Mouse (Mus musculus) stomach, embryonic 15.5 days (tissue): Measurements from ENCODE around the gene Wfdc6b. TPM values are rescaled to one million over a fixed set of nuclear protein-coding genes. Genes with fewer than 3 reads are reported as not detected.
"Not testable (repeated sequence)": the region's sequence is repeated elsewhere in the genome, so short reads cannot be mapped to it uniquely, and the experiment has no call there.

Source experiments
- ATAC-seq: fragments of 200-750 bp; cut with Nextera tagmentation; 2 replicates; pipeline ENCODE4 v1.8.0; 2017; ENCODE audit warnings: low read depth, moderate number of reproducible peaks, moderate TSS enrichment; ENCODE audit not compliant: insufficient read depth, low FRiP score
- H3K27ac ChIP-seq: fragments of 300-500 bp; sonication (generic); 2 replicates; pipeline ENCODE4 v1.5.1; 2015; ENCODE audit warnings: mild to moderate bottlenecking, inconsistent platforms
- H3K27me3 ChIP-seq: fragments of 300-500 bp; sonication (generic); replicated peaks from 2 replicates; pipeline ENCODE4 v1.6.1; 2015; ENCODE audit warnings: inconsistent platforms
- H3K36me3 ChIP-seq: fragments of 300-500 bp; sonication (generic); 2 replicates; pipeline ENCODE4 v1.6.1; 2015; ENCODE audit warnings: inconsistent platforms
- H3K4me1 ChIP-seq: fragments of 300-500 bp; sonication (generic); 2 replicates; pipeline ENCODE4 v1.6.1; 2015; ENCODE audit warnings: inconsistent platforms
- H3K4me2 ChIP-seq: fragments of 300-500 bp; sonication (generic); 2 replicates; pipeline ENCODE4 v1.6.1; 2015; ENCODE audit warnings: mild to moderate bottlenecking, inconsistent platforms
- H3K4me3 ChIP-seq: fragments of 300-500 bp; sonication (generic); replicated peaks from 2 replicates; pipeline ENCODE4 v1.5.1; 2015; ENCODE audit warnings: inconsistent platforms
- H3K9ac ChIP-seq: fragments of 300-500 bp; sonication (generic); 2 replicates; pipeline ENCODE4 v1.6.1; 2015; ENCODE audit warnings: inconsistent platforms
- H3K9me3 ChIP-seq: fragments of 300-500 bp; sonication (generic); 2 replicates; pipeline ENCODE4 v1.6.1; 2016; ENCODE audit warnings: inconsistent platforms
- WGBS: fragments of 180-500 bp; shearing (Covaris S2); methylation state at CpG from one replicate; pipeline ENCODE4 v1.1.7; 2015; 5-methylcytosine and 5-hydroxymethylcytosine counted together
- polyA plus RNA-seq: library from polyadenylated mRNA; unstranded; fragments of >200 nt; fragmentation: Nextera tagmentation; extraction: Ambion mirVana; gene quantifications from 2 replicates; pipeline ENCODE4 v1.2.1, GENCODE M21; 2015

Gene Wfdc6b
- not detected in 2 replicates for polyA plus RNA-seq

DNA sequence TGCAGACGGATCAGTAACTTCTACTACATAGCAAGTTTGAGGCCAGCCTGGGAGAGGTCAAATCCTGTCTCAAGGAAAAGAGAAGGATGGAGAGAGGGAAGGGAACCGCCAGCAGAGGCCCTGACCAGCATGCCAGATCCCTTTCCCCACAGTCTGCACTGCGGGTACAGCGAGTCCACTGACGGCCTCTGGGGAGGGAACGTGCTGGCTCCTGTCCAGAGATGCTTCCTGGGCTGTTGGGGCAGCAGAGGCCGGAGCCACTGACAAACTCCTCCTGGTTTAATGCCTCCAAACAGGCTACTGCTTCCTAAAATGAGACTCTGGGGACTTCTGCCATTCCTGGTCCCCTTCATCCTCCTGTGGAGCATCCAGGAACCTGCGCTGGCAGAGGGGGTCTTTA is at the start of gene Wfdc6b, which contains the start of gene Wfdc8:
Wfdc6b (plus strand) TSS at position 52 of the 400 bp plus-strand sequence.
Wfdc8 (minus strand) TSS at position 156 of the 400 bp plus-strand sequence.
- H3K27ac ChIP-seq, H3K27me3 ChIP-seq, H3K4me2 ChIP-seq, ATAC-seq, H3K4me3 ChIP-seq, H3K36me3 ChIP-seq, H3K4me1 ChIP-seq, H3K9ac ChIP-seq, H3K9me3 ChIP-seq: not testable (repeated sequence)
- 52% methylated on average over 8 of the region's 8 CpGs for WGBS

DNA sequence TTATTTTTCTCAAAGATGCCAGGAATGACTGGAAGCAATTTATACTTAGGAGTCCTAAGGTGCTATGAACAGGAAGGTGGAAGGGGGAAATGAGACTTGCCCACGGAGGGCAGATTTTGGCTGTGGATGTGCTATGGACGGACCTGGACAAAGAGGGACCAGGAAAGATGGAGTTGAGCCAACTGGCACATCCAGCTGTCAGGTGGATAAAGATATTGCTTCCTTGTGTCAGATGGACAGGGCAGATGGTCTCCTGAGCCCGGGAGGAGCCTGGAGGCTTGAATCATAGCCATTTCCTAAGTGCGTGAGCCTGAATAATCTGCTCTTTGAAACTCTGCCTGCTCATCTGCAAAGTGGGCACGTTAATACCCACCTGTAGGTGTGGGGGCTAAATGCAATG is 49.0 kb upstream of the Wfdc6b start:
- no peaks in the 10 kb centered on the region for H3K9me3 ChIP-seq
- H3K4me2 ChIP-seq = peak overlapping the region; percentile 97; the same call in 1 of the 2 replicates
- no peaks in the 10 kb centered on the region for H3K27me3 ChIP-seq
- no peak overlapping the region for H3K4me3 ChIP-seq
- peaks cover 10% of the 10 kb centered on the region for H3K4me1 ChIP-seq
- no peak for ATAC-seq
- H3K36me3 ChIP-seq = no peaks in the 10 kb centered on the region; the same call in 1 of the 2 replicates
- 62% methylated on average over 5 of the region's 5 CpGs for WGBS
- no peak overlapping the region for H3K9ac ChIP-seq
- H3K27ac ChIP-seq = no peak overlapping the region

DNA sequence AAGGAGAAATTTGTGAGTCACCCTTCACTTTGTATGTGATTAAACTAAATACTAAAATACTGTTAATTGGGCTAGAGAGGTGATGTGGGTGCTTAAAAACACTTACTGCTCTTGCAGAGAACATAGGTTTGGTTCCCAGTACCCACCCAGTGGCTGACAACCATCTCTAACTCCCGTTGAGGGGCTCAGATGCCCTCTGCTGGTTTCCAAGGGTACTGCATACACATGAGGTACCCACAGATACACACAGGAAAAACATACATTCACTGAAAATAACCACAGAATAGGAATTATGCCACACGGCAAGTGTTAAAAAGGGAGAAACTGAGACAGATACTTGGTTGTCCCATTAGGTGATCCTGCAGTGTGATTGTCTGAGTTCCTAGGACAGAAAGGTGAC is 46.3 kb upstream of the Wfdc6b start:
- Histone ChIP-seq H3K36me3 (no peaks in the 10 kb centered on the region; the same call in 1 of the 2 replicates), H3K4me2 (no peak overlapping the region), H3K4me3 (no peak overlapping the region), H3K9me3 (no peaks in the 10 kb centered on the region), H3K27ac (no peak overlapping the region), H3K4me1 (peaks cover 10% of the 10 kb centered on the region), H3K9ac (no peak overlapping the region), H3K27me3 (no peaks in the 10 kb centered on the region)
- WGBS = 72% methylated on average over 2 of the region's 2 CpGs
- no peak for ATAC-seq

DNA sequence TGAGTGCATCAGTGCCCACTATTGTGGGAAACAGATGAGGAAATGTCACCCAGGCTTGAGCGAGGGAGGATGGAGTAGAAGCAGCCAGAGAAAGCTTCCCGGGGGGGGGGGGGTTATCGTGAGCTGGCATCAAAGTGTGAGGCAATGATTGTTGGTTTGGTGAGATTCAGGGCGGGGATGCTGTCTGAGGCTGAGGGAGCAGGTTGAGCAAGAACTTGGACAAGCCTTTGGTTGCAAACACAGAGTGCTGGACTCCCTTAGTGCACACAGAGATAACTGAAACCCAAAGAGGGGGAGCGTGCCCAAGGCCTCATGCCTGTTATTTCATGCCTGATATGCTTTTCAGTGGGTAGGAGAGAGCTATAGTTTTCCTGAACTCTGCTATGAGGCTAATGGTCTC is 45.9 kb upstream of the Wfdc6b start:
- H3K27ac ChIP-seq = no peak overlapping the region
- H3K4me2 ChIP-seq = no peak overlapping the region
- H3K4me1 ChIP-seq = peaks cover 7% of the 10 kb centered on the region
- no peaks in the 10 kb centered on the region for H3K27me3 ChIP-seq
- H3K4me3 ChIP-seq = no peak overlapping the region
- H3K9ac ChIP-seq = no peak overlapping the region
- no peaks in the 10 kb centered on the region; the same call in 1 of the 2 replicates for H3K36me3 ChIP-seq
- no peak for ATAC-seq
- H3K9me3 ChIP-seq = no peaks in the 10 kb centered on the region
- WGBS = 69% methylated on average over 5 of the region's 5 CpGs

DNA sequence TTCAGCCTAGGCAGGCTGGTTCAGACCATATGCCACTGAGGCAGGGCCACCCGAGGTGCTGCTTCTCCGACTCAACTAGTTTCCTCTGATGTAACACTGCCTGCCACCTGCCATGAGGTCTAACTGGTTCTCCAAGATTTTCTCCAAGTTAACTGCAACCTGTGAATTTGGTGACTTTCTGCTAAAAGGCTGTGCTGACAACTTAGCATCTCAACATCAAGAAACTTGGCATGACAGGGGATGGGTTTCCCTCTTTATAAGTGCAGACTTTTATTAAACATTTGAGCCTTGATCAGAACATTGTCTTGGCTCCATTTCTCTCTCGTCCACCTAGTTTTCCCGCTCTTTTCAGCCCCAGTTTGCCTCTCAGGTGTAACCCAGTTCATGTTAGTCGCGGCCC is 40.0 kb upstream of the Wfdc6b start, which contains the start of gene Spint3:
Spint3 (minus strand) TSS at position 101 of the 400 bp plus-strand sequence.
- not testable (repeated sequence) for H3K4me1 ChIP-seq, H3K27me3 ChIP-seq, H3K4me2 ChIP-seq, ATAC-seq, H3K4me3 ChIP-seq, H3K9ac ChIP-seq, H3K27ac ChIP-seq, H3K36me3 ChIP-seq, H3K9me3 ChIP-seq
- WGBS = 88% methylated on average over 6 of the region's 6 CpGs

DNA sequence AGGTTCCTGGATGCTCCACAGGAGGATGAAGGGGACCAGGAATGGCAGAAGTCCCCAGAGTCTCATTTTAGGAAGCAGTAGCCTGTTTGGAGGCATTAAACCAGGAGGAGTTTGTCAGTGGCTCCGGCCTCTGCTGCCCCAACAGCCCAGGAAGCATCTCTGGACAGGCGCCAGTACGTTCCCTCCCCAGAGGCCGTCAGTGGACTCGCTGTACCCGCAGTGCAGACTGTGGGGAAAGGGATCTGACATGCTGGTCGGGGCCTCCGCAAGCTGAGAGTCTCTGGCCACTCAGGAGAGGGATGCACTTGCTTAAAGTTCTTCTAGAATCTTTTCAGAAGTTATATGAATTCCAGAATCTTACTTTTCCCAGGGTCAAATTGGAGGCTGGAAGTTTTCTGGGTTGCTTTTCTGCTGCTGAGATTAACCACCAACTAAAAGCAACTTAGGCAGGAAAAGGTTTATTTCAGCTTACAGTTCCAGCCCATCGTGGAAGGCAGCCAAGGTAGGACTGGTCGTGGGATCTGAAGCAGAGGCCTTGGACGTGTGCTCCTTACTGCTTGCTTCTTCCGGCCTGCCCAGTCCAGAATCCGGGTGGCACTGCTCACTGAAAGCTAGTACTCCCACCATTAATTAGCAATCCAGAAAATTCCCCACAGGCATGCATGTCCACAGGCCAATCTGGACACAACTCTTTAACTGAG is 28.1 kb upstream of the Wfdc6b start, which contains the start of gene Wfdc6a:
Wfdc6a (minus strand) TSS at position 423 of the 701 bp plus-strand sequence.
- H3K36me3 ChIP-seq, H3K9me3 ChIP-seq, ATAC-seq, H3K4me2 ChIP-seq, H3K4me1 ChIP-seq, H3K27me3 ChIP-seq, H3K4me3 ChIP-seq, H3K9ac ChIP-seq, H3K27ac ChIP-seq: not testable (repeated sequence)
- WGBS = 51% methylated on average over 13 of the region's 13 CpGs

DNA sequence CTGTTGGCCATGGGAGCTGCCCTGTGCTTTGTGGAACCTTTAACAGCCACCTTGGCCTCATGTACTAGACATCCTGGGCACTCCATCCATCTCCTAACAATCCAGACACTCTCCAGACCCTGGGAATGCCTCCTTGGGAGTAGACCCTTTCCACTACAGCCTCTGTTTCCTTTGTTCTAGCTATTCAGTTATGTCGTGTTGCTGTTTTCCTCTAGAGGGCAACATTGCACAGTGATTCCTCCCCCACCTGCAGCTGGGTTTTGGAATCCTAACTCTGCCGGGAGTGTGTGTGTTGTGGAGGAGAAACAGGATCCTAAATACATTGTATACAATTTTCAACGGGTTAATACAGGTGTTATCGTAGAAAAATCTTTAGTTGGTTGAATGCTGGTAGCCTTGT is 21.3 kb upstream of the Wfdc6b start:
- no peak; the same call in 1 of the 2 replicates for ATAC-seq
- 5% methylated on average over 4 of the region's 4 CpGs for WGBS

DNA sequence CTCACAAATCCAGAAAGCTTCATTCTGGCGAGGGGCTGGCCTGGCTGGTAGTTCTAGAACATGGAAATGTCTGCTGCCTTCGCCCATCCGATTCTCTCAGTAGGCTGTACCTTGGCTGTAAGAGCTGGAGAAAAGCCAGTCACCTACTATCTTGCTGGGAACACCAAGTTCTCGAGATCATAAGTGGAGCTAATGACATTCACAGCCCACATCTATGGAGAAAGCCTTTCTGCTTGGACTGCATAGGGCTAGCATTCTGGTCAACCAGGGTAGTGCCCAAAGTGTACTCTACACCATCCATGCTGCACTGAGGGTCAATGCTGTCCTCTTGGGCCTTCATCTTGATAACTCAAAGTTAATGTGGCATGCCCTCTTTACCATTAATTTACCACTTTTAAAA is 19.8 kb upstream of the Wfdc6b start, which contains the start of gene Eppin:
Eppin (minus strand) TSS at position 101 of the 400 bp plus-strand sequence.
- 85% methylated on average over 4 of the region's 4 CpGs for WGBS
- Histone ChIP-seq H3K9me3 (no peaks in the 10 kb centered on the region), H3K27me3 (no peaks in the 10 kb centered on the region), H3K4me2 (no peak within 1 kb of the TSS), H3K9ac (no peak within 1 kb of the TSS), H3K27ac (no peak within 1 kb of the TSS), H3K36me3 (no peaks in the 10 kb centered on the region), H3K4me1 (no peaks in the 10 kb centered on the region), H3K4me3 (no peak within 1 kb of the TSS)
- ATAC-seq = no peak

More for the DNA sequence above, 21.3 kb upstream of the Wfdc6b start:
- Histone ChIP-seq H3K36me3 (no peaks in the 10 kb centered on the region), H3K4me3 (no peak overlapping the region), H3K27me3 (no peaks in the 10 kb centered on the region), H3K4me2 (no peak overlapping the region), H3K9me3 (no peaks in the 10 kb centered on the region), H3K9ac (no peak overlapping the region), H3K4me1 (no peaks in the 10 kb centered on the region), H3K27ac (no peak overlapping the region)

DNA sequence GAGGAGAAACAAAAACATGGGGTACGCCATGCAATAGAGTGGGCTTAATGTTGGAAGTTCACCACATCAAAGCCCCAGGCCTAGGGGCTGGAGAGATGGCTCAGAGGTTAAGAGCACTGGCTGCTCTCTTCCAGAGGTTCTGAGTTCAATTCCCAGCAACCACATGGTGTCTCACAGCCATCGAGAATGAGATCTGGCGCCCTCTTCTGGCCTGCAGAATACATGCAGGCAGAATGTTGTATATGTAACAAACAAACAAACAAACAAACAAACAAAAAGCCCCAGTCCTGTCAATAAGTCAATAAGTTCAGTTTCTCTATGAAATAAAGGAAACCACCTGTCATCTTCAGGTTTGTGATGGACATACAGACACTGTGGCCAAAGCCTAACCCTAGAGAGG is 13.1 kb upstream of the Wfdc6b start:
- H3K9me3 ChIP-seq = no peaks in the 10 kb centered on the region
- ATAC-seq = no peak
- no peaks in the 10 kb centered on the region for H3K36me3 ChIP-seq
- no peak overlapping the region for H3K27ac ChIP-seq
- no peak overlapping the region for H3K9ac ChIP-seq
- WGBS = 70% methylated on average over 3 of the region's 3 CpGs
- no peak overlapping the region for H3K4me3 ChIP-seq
- H3K4me2 ChIP-seq = no peak overlapping the region
- H3K27me3 ChIP-seq = no peaks in the 10 kb centered on the region
- no peaks in the 10 kb centered on the region for H3K4me1 ChIP-seq

DNA sequence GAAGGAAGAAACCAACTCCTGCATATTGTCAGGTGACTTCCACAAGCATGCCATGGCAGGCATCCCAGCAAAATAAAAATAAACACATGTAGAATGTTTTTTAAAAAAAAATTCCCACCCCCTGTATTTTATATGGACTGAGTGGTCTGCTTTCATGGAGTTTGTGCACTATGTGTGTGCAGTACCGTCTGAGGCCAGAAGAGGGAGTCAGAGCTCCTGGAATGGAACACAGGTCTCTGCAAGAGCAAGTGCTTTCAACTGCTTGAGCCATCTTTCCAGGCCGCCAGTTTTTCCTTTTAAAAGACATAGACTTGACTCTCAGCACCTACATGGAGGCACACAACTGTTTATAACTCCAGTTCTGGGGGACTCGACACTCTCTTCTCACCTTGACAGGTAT is 9.8 kb upstream of the Wfdc6b start:
- Histone ChIP-seq H3K27ac (no peak overlapping the region), H3K9me3 (no peaks in the 10 kb centered on the region), H3K4me2 (no peak overlapping the region), H3K27me3 (no peaks in the 10 kb centered on the region), H3K4me3 (no peak overlapping the region), H3K9ac (no peak overlapping the region), H3K36me3 (no peaks in the 10 kb centered on the region), H3K4me1 (no peaks in the 10 kb centered on the region)
- WGBS = 88% methylated on average over 3 of the region's 3 CpGs
- ATAC-seq = no peak

DNA sequence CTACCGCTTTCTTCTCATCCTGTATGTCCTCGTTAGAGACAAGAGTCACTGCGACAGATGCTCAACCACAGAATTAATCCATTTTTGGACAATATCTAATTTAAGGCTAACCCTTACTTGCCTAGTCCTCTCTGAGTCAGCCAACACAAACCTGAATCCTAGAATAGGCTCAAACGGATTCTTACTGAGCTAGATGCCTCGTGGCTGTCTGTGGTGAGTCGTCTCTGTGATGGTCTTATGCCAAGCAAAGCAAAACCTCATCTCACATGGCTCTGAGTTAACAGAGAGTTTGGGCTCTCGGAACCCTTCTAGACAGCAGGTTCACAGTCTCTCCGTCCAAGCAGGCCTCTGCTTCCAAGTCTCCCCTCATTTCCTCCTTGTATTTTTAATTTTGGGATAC is 8.9 kb upstream of the Wfdc6b start:
- no peak overlapping the region for H3K27ac ChIP-seq
- no peaks in the 10 kb centered on the region for H3K27me3 ChIP-seq
- H3K9ac ChIP-seq = no peak overlapping the region
- no peaks in the 10 kb centered on the region for H3K9me3 ChIP-seq
- WGBS = 88% methylated on average over 8 of the region's 8 CpGs
- no peak overlapping the region for H3K4me2 ChIP-seq
- no peak for ATAC-seq
- no peak overlapping the region for H3K4me3 ChIP-seq
- H3K4me1 ChIP-seq = no peaks in the 10 kb centered on the region
- H3K36me3 ChIP-seq = no peaks in the 10 kb centered on the region

DNA sequence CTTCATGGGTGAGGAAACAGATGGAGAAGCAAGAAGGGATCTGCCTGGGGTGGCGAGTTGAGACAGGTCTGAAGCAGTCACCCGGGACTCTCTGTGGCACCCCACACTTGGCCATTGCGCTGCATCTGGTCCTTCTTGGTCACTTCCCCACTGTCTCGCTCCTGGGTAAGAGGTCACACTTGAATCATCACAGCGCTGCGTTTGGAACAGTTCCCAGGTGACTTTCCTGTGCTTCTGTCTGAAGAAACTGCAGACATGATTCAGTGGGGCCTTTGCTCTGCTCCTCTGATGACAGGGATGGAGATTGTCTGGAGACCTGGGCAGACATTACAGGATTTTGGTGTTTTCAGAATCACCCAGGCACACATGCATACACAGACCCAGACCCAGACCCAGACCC is 4.5 kb upstream of the Wfdc6b start:
- Histone ChIP-seq H3K4me3 (no peak overlapping the region), H3K9me3 (no peaks in the 10 kb centered on the region), H3K4me1 (no peaks in the 10 kb centered on the region), H3K27ac (no peak overlapping the region), H3K36me3 (no peaks in the 10 kb centered on the region), H3K27me3 (no peaks in the 10 kb centered on the region), H3K4me2 (no peak overlapping the region), H3K9ac (no peak overlapping the region)
- no peak for ATAC-seq
- 75% methylated on average over 6 of the region's 6 CpGs for WGBS
